Mouse (Mus musculus) T-helper 2 cell (primary cell): Measurements from ENCODE around the gene Nrsn2.
"Not testable (repeated sequence)": the region's sequence is repeated elsewhere in the genome, so short reads cannot be mapped to it uniquely, and the experiment has no call there.

Experiments used
- in situ Hi-C: fragments of 300-600 bp; cut with MboI, MseI; formaldehyde crosslinking; loops from one replicate; pipeline ENCODE4 v1.15.1; 2025; ENCODE audit warnings: high pct_unique_total_duplicates

The Nrsn2 gene

DNA sequence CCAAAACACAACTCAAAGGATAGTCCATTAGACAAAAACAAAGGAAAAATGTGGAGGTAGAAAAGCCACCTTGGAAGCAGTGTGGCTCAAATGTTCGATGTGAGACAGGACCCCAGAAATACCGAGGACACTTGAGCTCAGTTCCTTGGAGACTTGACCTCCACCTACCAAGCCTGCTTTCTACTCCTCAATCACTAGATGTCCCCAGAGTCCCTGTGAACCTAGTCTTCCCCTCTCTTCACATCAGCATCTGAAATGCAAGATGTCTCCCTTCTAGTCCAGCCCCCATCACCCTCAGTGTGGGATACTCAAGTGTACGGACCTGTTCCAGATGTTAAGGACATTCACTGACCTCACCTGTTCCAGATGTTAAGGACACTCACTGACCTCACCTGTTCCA lies 16.3 kb upstream of the Nrsn2 start:
- in situ Hi-C loops: no loop called here

DNA sequence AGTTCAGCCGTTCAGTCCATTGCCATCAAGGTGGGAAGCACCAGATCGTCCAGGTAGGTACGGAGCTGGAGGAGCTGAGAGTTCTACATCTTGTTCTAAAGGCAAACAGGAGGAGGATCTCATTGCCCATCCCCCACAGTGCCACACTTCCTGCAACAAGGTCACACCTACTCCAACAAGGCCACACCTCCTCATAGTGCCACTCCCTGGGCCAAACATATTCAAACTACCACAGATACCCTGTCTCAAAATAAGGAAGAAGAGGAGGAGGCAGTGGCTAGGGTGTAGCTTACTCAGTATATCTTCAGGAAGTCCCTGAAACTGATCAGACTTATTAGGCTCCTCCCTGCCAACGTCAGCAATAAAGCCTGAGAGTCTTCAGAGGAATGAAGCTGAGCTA lies 7.8 kb upstream of the Nrsn2 start:
- in situ Hi-C loops: no loop called here

DNA sequence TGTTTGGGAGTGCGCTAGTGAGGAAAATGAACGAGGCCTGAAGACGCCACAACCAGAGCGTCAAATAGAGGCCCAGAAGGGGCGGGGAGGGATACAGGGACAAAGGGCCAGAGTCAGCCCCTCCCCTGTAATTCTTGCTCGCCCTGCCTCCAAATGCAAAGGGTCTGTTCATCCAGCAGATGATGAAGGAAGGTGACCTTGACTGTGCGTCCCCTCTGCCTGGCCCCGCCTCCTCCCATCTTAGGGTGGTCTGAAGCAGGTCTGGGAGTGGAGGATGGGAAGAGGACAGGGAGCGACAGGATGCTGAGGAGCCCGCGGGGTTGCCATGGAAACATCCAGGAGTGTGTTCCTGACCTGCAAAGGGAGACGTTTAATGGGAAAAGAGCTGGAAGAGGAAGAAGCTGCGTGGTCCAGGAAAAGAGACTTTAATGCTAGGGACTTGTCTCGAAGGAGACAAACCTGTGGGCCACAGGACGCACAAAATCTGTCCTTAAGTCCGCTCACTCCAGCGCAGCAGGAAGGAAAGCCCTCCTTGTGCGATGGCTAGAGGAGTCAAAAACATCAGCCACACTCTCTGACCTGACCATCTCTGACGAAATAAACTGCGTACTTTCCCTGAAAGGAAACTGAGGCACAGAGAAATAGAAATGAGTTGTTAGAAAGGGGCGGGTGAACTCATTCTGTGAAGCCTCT lies 640 bp downstream of the Nrsn2 start:
- in situ Hi-C loops: no loop called here

DNA sequence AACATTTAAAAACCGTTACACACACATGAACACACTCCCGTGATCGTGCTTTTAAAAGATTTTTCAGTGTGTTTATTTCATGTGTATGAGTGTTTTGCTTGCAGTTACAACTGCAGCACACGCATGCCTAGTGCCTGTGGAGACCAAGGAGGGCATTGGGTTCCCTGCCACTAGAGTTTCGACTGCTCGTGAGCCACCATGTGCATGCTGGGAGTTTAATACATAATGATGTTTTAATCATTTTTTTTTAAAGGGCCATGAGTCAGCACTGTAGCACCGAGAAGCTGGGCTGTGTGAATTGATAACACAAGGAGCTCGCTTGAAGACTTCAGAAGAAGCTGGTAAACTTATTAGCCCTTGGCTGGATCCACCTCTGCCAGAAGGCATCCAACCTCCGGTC lies 2.9 kb downstream of the Nrsn2 start:
- in situ Hi-C loops: no loop called here

DNA sequence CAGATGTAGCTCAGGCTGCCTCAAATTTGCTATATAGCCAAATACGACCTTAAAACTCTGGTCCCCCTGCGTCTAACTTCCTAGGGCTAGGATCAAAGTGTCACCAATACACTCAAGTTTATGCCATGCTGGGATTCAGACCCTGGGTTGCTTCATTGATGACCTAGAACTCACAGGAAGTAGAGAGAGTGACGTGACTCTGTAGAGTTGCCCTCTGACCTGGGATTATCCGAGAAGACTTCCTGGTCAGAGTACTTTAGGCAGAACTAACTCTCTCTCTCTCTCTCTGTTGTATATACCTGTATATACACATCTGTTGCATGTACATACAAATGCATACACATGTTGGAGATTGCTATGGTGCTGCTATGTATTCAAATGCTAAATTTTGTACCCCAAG lies 3.8 kb downstream of the Nrsn2 start:
- in situ Hi-C loops: no loop called here

DNA sequence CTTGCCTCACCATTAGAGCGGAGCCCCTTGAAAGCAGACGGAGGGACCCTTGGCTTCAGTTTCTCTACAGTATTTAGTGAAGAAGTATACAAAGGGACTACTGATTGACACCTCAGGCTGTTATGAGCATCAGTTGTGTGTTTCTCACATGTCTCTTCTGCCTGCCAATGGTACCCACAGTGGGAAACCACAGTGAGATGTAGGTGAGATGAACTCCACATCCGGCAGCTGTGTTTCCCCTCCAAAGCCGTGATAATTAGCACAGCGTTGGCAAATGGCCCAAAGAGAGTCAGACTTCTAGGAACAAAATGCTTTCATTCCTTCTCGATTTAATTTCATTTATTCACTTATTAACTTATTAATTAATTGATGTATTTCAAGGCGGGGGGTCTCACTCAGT lies 4.3 kb downstream of the Nrsn2 start:
- in situ Hi-C loops: no loop called here

DNA sequence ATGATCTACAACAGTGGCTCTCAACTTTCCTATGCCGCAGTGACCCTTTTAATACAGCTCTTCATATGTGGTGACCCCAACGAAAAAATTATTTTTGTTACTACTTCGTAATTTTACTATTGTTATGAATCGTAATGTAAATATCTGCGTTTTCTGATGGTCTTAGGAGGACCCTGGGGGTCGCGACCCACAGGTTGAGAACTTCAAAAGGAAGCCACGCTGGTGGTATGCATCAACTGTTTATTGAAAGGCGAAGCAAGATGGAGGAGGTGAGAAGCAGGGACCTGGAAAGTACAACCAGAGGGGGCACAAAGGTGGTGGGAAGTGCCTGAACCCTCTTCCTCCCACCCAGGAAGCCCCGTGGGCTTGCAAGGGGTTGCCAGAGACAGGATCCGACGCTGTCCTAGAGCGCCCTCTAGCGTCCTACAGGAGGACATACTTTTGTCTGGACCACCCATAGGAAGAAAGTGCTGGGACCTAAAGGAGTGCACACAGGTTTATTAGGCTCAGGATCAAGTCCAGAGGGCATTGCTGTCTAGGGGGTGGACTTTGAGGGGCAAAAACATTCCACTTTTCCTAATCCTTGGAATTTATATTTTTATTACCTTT lies 7.8 kb downstream of the Nrsn2 start:
- in situ Hi-C loops: no loop called here

DNA sequence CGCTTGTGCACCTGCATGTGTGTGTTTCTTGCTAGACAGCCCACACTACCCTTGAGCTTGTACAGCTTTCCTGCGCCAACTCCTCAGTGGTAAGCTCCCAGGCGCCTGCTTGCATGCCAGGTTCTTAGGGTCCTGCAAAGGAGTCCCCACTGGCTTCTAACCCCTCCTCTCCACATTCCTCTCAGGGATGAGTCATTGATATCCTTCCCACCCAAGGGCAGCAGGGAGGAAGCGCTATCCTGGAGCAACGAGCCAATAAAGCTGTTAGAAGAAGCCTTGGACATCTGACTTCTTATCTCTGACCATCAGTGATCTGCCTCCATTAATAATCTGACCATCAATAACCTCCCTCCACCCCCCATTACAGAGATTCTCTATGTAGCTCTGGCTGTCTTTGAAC lies 8.5 kb downstream of the Nrsn2 start:
- in situ Hi-C loops: no loop called here

DNA sequence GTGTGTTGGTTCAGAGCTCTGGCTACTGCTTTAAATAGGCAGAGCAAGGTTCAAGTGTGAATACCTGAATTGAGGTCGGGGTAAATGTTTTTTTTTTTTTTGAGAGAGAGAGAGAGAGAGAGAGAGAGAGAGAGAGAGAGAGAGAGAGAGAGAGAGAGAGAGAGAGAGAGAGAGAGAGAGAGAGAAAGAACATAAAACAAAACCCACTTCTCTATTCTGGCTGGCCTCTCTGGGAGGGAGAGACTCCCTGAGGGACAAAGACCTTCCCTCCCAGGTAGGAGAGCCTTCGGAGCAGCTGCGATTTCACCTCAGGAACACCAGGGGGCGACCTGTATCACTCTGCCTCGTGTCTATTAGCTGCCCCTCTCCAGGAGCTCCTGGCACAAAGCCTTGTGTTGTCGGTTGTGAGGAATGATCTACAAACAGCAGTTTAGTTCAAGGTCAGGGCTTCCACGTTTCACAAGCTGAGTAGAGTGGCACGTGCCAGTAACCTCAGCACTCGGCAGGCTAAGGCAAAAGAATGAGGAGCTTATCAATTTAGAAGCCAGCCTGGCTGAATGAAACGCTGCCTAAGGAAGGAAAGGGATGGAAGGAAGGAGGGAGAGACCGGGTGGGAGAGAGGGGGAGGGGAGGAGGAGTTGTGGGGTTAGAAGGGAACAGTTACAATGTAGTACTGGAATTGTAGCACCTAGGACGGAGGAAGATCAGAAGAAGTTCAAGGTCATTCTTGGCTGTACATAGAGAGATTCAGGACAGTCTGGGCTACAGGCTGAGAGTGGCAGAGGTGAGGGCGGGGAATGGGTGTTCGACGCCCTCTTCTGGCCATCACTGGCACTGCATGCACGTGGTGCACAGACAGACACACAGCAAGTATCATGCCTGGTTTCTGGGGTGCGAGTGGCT lies 12.9 kb downstream of the Nrsn2 start:
- in situ Hi-C loops: no loop called here

DNA sequence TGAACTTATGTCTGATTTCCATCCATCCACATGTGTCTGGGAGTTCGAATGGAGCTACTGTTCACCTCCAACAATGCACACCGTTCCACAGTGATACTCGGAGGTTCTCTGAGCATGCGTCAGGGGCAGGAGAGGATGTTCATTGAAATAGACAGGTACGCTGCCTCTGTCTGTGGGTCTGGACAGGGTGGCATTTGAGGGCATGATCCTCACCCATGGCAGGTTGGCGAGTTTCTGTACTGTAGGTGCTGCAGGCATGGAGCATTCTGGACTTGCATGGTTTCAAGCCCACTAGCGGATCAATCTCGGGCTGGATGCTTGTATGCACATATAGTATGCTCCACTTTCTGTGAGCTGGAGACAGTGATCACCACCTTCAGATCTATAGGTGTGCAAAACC lies 15.2 kb downstream of the Nrsn2 start:
- in situ Hi-C loops: no loop called here

DNA sequence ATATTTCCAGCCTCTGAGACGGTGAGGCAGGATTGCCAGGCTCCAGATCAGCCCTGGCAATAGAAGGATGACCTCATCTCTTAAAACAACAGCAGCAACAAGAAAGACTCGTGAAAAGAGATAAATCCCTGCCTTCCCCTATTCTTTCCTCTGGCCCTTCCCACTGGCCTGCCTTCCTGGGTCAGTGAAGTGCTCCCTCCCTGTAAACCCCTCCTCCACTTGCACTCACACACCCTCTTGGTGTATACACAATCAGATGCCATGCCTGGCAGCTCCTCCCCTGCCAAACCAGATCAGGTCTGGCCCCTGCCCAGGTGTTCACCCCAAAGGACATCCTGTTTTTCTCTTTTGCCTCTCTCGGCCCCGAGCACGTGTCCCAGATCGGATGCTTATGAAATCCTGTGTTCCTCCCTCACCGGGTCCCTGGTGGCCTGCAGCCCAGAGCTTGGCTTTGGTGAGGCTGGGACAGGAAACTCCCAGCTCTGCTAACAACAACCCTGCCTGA lies 16.1 kb downstream of the Nrsn2 start:
- in situ Hi-C loops: no loop called here

DNA sequence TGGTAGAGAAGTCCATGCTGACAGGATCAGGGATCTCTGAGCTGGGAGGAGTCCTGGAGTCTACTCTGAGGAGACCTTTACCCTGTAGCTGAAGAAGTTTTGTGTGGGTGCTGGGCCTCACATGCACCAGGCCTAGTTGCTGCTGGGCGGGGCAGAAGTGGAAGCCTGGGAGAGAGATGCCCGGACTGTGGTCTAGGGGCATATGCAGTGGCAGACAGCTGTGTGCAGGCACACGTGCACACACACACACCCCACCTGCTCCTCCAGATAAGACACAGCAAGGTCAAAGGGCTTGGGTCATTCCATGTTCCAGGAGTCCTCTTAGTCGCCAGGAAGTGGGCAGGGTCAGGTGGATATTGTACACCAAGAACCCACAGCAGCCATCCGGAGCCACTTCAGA lies 16.8 kb downstream of the Nrsn2 start:
- in situ Hi-C loops: no loop called here

DNA sequence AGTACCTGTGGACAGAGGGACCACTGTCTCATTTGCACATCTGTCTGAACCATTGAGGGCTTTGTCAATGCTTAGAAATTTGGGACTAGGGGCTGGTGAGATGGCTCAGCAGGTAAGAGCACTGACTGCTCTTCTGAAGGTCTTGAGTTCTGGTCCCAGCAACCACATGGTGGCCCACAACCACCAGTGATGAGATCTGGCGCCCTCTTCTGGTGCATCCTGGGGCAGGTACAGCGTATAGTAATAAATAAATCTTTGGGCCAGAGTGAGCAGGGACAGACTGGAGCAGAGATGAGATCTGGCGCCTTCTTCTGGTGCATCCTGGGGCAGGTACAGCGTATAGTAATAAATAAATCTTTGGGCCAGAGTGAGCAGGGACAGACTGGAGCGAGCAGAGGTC lies 17.5 kb downstream of the Nrsn2 start:
- in situ Hi-C loops: not testable (repeated sequence)

DNA sequence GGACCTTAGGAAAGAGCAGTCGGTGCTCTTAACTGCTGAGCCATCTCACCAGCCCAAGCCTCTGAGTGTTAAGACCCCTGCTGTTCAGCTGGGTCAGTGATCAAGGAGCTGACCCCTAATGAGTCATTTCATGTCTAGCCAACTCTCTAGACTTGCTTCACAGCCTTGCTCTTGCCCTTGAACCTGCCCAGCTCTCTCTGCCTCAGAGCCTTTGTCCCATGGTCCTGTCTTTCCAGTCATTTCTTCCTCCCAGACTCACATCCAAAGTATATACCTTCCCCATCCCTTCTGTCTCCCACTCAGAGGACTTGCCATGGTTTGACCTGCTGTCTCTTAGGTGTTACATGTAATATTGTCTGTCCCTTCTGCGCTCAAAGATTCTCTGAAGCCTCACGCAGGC lies 19.2 kb downstream of the Nrsn2 start:
- in situ Hi-C loops: no loop called here

DNA sequence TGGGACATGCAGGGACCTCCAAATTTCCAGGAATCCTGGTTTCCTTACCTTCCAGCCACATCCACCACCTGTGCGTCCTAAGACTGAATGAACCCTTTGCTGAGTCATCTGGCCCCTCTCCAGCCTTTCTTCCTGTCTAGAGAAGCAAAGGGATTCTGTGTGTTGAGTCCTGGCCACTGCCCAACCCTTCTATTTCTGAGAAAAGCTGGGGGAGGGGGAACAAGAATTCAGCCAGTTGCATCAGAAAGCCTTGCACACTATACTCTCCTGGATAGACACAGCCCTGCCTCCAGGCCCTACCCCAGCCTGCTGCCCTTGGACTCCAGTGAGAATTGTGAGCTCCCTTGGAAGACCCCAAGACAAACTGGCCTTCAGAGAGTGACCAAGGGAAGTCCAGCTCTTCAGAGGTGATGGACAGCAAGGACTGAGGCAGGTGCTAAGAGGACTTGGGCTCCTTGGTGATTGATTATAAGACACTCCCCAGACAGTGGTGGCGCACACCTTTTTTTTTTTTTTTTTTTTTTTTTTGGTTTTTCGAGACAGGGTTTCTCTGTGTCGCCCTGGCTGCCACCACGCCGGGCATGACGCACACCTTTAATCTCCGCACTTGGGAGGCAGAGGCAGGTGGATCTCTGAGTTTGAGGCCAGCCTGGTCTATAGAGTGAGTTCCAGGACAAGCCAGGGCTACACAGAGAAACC lies 26.4 kb downstream of the Nrsn2 start:
- in situ Hi-C loops: no loop called here

DNA sequence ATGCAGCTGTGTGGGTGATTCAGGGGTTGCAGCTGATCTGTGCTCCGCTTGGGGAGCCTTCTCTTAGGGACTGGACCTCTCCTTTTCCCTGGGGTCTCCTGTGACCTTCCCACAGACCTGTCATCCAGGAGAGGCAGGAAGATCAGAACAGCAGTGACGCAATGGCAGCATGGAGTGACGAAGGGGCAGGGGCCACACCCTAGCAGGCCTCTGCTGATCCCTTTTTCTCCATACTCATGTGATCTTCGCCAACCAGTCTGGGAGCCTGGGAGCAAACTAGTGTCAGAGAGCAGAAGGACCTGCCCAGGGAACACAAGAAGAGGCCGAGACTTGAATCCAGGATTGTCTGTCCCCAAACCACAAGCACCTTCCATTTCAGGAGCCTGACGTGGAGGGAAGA lies 27.2 kb downstream of the Nrsn2 start:
- in situ Hi-C loops: no loop called here

DNA sequence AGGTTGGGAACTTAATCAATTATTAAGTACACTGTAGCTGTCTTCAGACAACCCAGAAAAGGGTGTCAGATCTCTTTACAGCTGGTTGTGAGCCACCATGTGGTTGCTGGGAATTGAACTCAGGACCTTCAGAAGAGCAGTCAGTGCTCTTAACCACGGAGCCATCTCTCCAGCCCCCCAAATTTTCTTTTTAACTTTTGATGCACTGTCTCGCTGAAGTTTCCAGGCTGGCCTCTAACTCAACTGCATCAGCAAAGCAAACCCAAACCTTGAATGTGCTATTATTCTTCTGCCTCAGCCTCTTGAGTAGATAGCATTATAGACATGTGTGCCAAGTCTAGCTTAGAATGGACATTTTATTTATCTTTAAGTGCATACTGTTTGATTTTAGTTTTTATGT lies 28.7 kb downstream of the Nrsn2 start:
- in situ Hi-C loops: no loop called here

DNA sequence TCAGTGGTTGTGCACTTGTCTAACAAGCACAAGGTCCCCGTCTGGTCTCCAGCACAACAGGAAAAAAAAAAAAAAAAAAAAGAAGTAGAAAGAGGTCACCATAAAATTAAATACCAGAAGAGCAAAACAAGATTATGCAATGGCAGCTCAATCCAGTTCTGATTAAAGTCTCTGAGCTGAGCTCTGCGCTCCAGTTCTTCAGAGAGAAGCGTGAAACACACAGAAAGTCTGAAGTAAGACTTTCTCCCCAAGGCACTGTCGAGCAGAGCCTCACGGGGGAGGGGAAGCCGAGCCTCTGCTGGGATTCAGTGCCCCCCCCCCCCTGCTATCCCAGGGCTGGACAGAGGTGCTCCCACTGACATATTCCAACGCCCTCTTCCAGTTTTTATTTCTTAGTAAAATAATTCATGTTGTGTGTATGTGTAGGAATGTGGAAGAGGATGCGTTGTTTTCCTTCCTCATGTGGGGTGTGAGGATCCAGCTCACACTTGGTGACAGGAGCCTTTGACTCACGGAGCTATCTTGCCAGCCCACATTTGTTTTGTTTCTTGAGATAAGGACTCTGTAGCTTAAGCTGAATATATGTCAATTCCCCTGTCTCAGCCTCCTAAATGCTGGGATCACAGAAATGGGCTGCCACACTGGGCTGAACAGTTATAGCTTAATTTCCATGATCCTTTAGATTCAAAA lies 29.5 kb downstream of the Nrsn2 start:
- in situ Hi-C loops: no loop called here

DNA sequence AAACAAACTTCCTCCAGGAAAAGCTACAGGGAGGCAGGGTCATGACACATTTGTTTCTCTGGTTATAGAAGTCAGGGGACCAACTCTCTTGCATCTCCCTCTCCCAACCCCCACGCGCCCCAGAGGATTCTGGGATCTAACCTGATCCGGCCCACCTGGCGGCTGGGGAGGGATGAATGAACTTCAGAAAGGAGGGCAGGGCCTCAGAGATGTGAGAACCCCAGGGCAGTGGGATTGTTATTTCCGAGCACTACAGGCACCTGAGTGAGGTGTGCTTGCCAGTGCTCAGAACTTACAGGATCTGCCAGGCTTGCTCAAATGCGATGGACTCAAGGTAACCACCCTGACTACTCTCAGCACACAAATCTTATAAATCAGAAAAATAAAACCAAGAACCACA lies 31.0 kb downstream of the Nrsn2 start:
- in situ Hi-C loops: no loop called here

DNA sequence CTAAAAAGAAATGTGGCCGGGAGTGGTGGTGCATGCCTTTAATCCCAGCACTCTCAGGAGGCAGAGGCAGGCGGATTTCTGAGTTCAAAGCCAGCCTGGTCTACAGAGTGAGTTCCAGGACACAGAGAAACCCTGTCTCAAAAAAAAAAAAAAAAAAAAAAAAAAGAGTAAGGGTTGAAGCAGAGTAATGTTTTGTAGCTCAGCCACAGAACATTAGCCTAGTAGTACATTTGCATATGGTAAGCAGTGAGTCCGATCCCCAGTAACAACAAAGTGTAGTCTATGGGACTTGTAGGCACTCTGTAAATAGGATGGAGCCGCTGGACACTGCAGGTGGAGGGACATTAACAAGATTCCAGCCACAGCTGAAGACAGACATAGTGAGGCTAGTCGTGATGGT lies 31.5 kb downstream of the Nrsn2 start:
- in situ Hi-C loops: no loop called here

DNA sequence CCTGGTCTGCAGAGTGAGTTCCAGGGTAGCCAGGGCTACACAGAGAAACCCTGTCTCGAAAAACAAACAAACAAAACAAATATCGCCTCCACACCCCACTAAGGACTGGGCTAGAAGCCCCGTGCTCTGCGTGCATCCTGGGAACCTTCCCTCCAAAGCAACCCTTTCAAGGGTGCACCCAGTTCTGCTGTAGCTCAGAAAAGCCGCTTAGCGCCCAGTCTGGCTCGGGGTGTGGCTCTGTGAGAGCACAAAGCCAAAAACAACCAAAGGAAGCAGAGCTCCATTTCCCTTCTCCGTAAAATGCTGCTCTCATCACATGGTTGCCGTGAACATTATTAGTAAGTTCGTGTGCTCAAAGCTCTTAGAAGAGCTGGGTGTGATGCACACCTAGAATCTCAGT lies 32.1 kb downstream of the Nrsn2 start:
- in situ Hi-C loops: no loop called here
